Mouse (Mus musculus): ENCODE data around the gene Liph.
"Not testable (repeated sequence)": the region's sequence is repeated elsewhere in the genome, so short reads cannot be mapped to it uniquely, and the experiment has no call there.

Gene Liph

GRCm38 (mm10) chr16:21976203-21976602 is 19.3 kb downstream of the Liph start:
- DNase-seq (ENCODE audit: low spot score) = peak; percentile 61

- DNase-seq (ENCODE audit: low spot score) = no peak
Observed at GRCm38 (mm10) chr16:21971446-21971845, 24.0 kb downstream of the Liph start.

GRCm38 (mm10) chr16:21970536-21970935 is 24.9 kb downstream of the Liph start:
- no peak for DNase-seq (ENCODE audit: low spot score)

- DNase-seq (ENCODE audit: low spot score) = no peak
Observed at GRCm38 (mm10) chr16:21969874-21970273, 25.6 kb downstream of the Liph start.

GRCm38 (mm10) chr16:21965576-21965975 is 29.9 kb downstream of the Liph start:
- DNase-seq (ENCODE audit: low spot score) = no peak

- no peak for DNase-seq (ENCODE audit: low spot score)
Observed at GRCm38 (mm10) chr16:21955591-21955990, 39.9 kb downstream of the Liph start.

DNA sequence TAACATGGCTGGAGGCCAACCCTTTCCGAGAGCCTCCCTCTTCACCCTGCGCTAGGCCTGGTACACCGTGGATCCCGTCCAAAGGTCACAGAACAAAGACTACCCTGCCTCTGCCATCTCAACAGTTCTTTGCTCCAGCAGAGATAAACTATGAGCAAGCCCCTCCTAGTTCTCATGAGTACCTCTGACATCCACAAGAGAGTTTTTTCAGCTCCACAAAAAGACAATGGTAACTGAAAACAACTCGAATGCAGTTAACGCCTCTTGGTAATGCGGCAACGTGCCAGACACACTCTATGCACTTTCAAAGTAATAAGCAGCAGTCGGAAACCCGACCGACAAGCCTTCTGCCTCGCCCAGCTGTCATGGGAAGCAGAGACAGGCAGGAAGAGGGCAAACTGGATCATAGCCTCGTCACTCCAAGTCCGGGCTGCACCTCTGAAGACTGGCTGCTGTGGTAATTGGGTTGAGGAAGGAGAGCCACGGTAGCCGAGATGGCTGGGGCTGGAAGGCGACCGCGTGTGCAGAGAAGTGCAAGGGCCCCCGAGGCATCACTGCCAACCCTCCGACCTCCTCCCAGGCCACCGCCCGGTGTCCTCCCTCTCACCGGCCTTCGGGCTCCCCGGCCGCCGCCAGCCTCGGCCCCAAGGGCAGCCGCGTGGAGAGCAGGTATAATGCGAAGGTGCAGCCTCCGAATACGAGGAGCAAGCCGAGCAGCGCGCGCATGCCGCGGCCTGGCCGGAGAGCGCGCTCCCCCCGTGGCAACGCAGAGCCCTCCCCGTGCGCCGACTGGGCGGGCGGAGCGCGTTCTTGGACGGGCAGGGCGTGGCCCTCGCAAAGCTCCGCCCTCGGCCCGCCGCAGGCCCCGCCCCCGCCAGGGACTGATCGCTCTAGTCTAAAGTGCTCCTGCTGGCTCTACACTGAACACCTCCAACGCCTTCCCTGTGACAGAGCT is 48.4 kb downstream of the Liph start, which contains the start of gene Tmem41a:
Tmem41a (minus strand) TSS at position 792 of the 955 bp plus-strand sequence.
- peak; percentile 88 for DNase-seq (ENCODE audit: low spot score)

DNA sequence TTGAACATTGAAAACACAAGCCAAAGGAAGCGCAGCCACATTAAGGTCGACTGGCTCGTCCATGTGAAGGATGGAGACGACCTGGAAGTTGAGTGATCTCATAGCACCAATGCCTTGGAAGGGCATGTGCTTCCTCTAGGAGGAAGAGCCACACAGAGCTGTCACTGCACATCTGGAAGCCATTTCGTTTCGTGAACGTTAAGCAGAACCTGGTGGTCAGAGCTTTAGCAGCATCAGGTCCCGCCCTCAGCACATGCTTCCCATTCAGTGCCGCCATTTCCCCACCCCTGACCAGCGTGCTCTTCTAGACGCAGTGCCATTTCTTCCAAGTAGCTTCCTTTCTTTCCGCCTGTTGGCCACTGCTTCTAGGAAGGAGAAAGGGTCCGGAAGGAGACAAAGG is 67.0 kb downstream of the Liph start:
- DNase-seq (ENCODE audit: low spot score) = no peak

GRCm38 (mm10) chr16:21916681-21917080 is 78.8 kb downstream of the Liph start:
- no peak for DNase-seq (ENCODE audit: low spot score)

DNA sequence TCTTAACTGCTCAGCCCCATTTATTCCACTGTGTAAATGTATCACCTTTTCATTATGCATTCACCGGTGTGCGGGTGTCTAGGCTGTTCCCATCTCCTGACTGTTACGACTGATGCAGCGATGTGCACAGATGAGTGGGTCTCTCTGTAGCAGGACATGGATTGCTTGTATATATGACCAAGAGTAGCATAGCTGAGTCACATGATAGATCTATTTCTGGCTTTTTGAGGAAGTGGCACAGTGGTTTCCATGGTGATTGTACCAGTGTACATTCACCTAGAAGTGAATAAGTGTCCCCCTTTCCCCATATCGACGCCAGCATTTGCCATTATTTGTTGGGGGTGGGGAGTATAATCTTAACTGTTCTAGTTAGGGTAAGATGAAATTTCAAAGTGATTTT is 82.1 kb downstream of the Liph start:
- DNase-seq (ENCODE audit: low spot score) = no peak

- not testable (repeated sequence) for DNase-seq (ENCODE audit: low spot score)
Observed at GRCm38 (mm10) chr16:21908906-21909305, 86.6 kb downstream of the Liph start.

DNA sequence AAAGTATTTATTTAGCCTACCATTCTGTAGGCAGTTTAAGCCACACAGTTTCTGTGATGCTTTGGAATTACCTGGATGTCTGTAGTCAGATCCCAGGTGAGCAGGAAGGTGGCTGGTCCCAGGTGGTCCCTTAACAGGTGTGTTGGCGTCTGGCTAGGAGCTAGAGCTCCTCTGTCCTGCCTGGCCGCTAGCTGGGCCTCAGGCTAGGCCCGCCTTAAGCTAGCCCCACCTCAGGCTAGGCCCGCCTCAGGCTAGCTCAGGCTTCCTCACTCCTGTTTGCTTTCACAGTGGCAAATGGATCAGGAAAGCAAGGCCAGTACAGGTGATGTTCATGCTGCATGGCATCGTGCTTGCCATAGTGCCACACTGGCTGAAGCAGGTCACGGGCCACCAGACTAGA is 88.6 kb downstream of the Liph start:
- DNase-seq (ENCODE audit: low spot score) = no peak

- no peak for DNase-seq (ENCODE audit: low spot score)
Observed at GRCm38 (mm10) chr16:21905996-21906395, 89.5 kb downstream of the Liph start.

DNA sequence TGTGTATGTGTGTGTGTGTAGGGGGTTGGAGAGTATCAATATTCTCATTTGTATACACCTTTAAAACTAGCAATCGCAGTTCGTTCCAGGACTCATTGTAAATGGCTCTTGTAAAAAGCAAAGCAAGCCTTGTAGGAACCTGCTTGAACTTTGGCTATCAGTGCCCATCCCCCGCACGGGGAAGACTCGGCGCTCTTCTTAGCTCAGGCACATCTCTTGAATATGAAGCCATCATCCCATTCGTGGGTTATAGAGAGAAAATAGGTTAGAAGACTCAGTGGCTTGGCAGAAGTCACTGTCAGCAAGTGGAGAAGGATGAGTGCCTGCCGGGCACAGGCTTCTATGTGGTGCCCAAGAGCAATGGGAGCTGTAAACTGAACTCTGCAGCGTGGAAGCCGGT is 90.8 kb downstream of the Liph start:
- DNase-seq (ENCODE audit: low spot score) = no peak
